Mouse (Mus musculus) small intestine, adult 2 months (tissue): ENCODE measurements around the gene Saysd1.

Experiments used
- CTCF ChIP-seq: fragments of 200-500 bp; IDR thresholded peaks from 2 replicates; pipeline ENCODE4 v1.5.1; 2012; ENCODE audit warnings: low read depth, mild to moderate bottlenecking, control low read depth, inconsistent platforms, low read length, moderate library complexity, mixed read lengths; ENCODE audit not compliant: insufficient replicate concordance, insufficient read length; ENCODE audit errors: extremely low read depth
- POLR2A ChIP-seq: fragments of 200-500 bp; IDR thresholded peaks from 2 replicates; pipeline ENCODE4 v1.6.1; 2012; ENCODE audit warnings: low read depth, mild to moderate bottlenecking, control low read depth, inconsistent platforms, low read length, moderate library complexity

- no peak for TF ChIP-seq POLR2A
- TF ChIP-seq CTCF, result no peak
Measured at GRCm38 (mm10) chr14:20048481-20048835, 89.9 kb downstream of the Saysd1 start.
